29 mouse cellular contexts compared by ENCODE assay signal in the genomic region with DNA sequence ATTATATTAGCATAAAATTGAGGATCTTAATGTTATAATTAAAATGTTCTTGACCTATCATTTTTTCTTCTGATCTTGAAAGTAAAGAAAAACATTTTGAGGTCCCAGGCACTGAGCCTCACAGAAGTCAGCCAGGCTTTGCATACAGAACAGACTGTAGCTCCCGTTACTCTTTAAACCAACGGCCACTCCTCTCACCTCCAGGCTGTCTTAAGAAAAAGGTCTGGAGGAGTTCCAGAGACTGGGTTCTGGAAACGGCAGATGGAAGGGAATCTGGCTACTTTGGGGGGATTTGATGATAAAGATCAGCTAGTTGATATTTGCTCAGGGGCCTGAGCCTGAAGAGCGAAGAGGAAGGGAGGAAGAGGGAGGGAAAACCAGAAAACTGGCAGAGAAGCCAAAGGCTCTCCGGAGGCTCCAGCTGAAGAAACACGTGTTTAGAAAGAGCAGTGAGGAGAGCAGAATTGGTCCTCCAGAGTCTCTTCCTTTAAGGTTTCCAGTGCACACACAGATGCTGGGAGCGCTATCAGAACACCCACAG.
A peak's percentile ranks its signal among the peaks of the same experiment; 100 is the strongest.
DNase-seq lines count a peak whose midpoint lies in the region; ATAC-seq and TF ChIP-seq lines count a peak whose summit lies in the region.
"Had no signal": no experiment of that assay in that cellular context is flagged by ENCODE, and none has a peak within 500 bp of the region (broad histone marks: within the 10 kb centered on the region; RNA-seq: fewer than 3 reads in every experiment).

No protein-coding gene starts in this region.

- H3K9ac ChIP-seq in heart, embryonic 12.5 days, result no peak overlapping the region
- H3K9ac ChIP-seq: forebrain, embryonic 13.5 days; hindbrain, embryonic 14.5 days; limb, embryonic 12.5 days; liver, embryonic 12.5 days; liver, postnatal 0 days; midbrain, embryonic 13.5 days; neural tube, embryonic 13.5 days had no signal

- intact Hi-C loops in heart, postnatal 14 days (cut with DNase I), result no loop called here

- H3K36me3 ChIP-seq in heart, embryonic 12.5 days, result peaks cover 10% of the 10 kb centered on the region
- peaks cover 8% of the 10 kb centered on the region for H3K36me3 ChIP-seq in E14TG2a.4 (ENCODE audit: insufficient read depth, low read length)
- H3K36me3 ChIP-seq: G1E; liver, embryonic 12.5 days; midbrain, embryonic 13.5 days; neural tube, embryonic 13.5 days had no signal

- WGBS in heart, embryonic 12.5 days, result 19% methylated on average over 7 of the region's 7 CpGs

- H3K4me3 ChIP-seq in heart, embryonic 12.5 days, result no peak overlapping the region
- H3K4me3 ChIP-seq in E14TG2a.4 (replicated peaks; ENCODE audit: low read length), result peak overlapping the region; percentile 21; the same call in 1 of the 2 replicates
- H3K4me3 ChIP-seq: forebrain, embryonic 13.5 days; limb, embryonic 12.5 days; liver, embryonic 12.5 days; midbrain, embryonic 13.5 days; neural tube, embryonic 13.5 days had no signal

- no peak for DNase-seq in heart, postnatal 14 days
- peak; percentile 62 for DNase-seq in kidney, adult 9 months
- DNase-seq in kidney, adult 18-20 months, result no peak
- DNase-seq in MN1 (ENCODE audit: low spot score), result peak; percentile 62
- no peak for DNase-seq in B cell, adult 2 months
- DNase-seq: adrenal gland, postnatal 10 days; cerebellum, adult 11 months; cerebellum, adult 9-10 months; gastrocnemius, postnatal 14 days; heart, postnatal 4 days; layer of hippocampus, adult 9-11 months; liver, postnatal 0 days; thymus, adult 2 months; thymus, postnatal 4 days had no signal

- no peak for TF ChIP-seq CTCF in E14TG2a.4 (conservative IDR thresholded peaks at IDR 0.05; ENCODE audit: low read length)

- no peak overlapping the region for H3K27ac ChIP-seq in heart, embryonic 12.5 days (ENCODE audit: poor library complexity, severe bottlenecking)
- H3K27ac ChIP-seq: forebrain, embryonic 13.5 days; hindbrain, embryonic 14.5 days; kidney, postnatal 0 days; limb, embryonic 12.5 days; liver, embryonic 12.5 days; macrophage; midbrain, embryonic 13.5 days; neural tube, embryonic 13.5 days had no signal

- no peak for ATAC-seq in heart, embryonic 12.5 days (ENCODE audit: insufficient number of reproducible peaks, low FRiP score)
- ATAC-seq: forebrain, embryonic 13.5 days; inflammation-experienced regulatory T-cells, adult 6 months; liver, embryonic 12.5 days; liver, postnatal 0 days; lung, postnatal 0 days; Patski had no signal

- H3K4me2 ChIP-seq in heart, embryonic 12.5 days, result peak overlapping the region; percentile 25; the same call in 1 of the 2 replicates
- H3K4me2 ChIP-seq: forebrain, embryonic 13.5 days; limb, embryonic 12.5 days; liver, embryonic 12.5 days; midbrain, embryonic 13.5 days; neural tube, embryonic 13.5 days had no signal

- peaks cover 5% of the 10 kb centered on the region; the same call in 1 of the 2 replicates for H3K27me3 ChIP-seq in heart, embryonic 12.5 days (replicated peaks)
- H3K27me3 ChIP-seq in E14TG2a.4 (ENCODE audit: insufficient read depth, low read length), result peaks cover 20% of the 10 kb centered on the region
- H3K27me3 ChIP-seq: CH12.LX; forebrain, embryonic 13.5 days; liver, embryonic 12.5 days; midbrain, embryonic 13.5 days; neural tube, embryonic 13.5 days; Patski had no signal

- H3K9me3 ChIP-seq in heart, embryonic 12.5 days (replicated peaks), result no peaks in the 10 kb centered on the region
- no peaks in the 10 kb centered on the region for H3K9me3 ChIP-seq in E14TG2a.4 (ENCODE audit: low read length)
- H3K9me3 ChIP-seq: forebrain, embryonic 13.5 days; G1E; limb, embryonic 12.5 days; liver, embryonic 12.5 days; midbrain, embryonic 13.5 days; neural tube, embryonic 13.5 days had no signal

- H3K4me1 ChIP-seq in heart, embryonic 12.5 days (replicated peaks), result peaks cover 10% of the 10 kb centered on the region; the same call in 1 of the 2 replicates
- peaks cover 56% of the 10 kb centered on the region for H3K4me1 ChIP-seq in E14TG2a.4 (replicated peaks; ENCODE audit: low read depth, low read length)
- H3K4me1 ChIP-seq: limb, embryonic 12.5 days; liver, embryonic 12.5 days had no signal

Comparison
In these comparisons a context has a peak if more than half of its experiments do, and no peak if none do; other contexts are left out.
1. DNase-seq: peak in kidney, adult 9 months (single experiment) and MN1 (single experiment); none in heart, postnatal 14 days (0 of 2), kidney, adult 18-20 months (single experiment) and B cell, adult 2 months (0 of 2).